Mouse (Mus musculus) Patski (cell line): ENCODE results near the gene Gm20431. TPM values are rescaled to one million over a fixed set of nuclear protein-coding genes. Genes with fewer than 3 reads are reported as not detected.
"Not testable (repeated sequence)": the region's sequence is repeated elsewhere in the genome, so short reads cannot be mapped to it uniquely, and the experiment has no call there.

Experiments used
- ATAC-seq: fragments of 100-300 bp; one replicate; pipeline ENCODE4 v1.8.0; 2021
- CTCF ChIA-PET: fragments of 350-600 bp; sonication (Branson Sonifier 250); formaldehyde crosslinking; loops from one replicate; lab custom pipeline; 2022; ENCODE audit warnings: inconsistent platforms; lab: Charles Lee
- POLR2A ChIA-PET: fragments of 350-600 bp; sonication (Branson Sonifier 250); formaldehyde crosslinking; loops from one replicate; lab custom pipeline; 2022; ENCODE audit warnings: antibody characterized with exemption, inconsistent platforms; lab: Charles Lee
- DNase-seq: peaks from one replicate; pipeline ENCODE4 v3.0.0-alpha.2; 2011; ENCODE audit warnings: low read depth, low spot score
- H3K27me3 ChIP-seq: fragments of 371-371 bp; one replicate; pipeline ENCODE4 v1.5.1; 2021
- CTCF ChIP-seq: fragments of 100-300 bp; IDR thresholded peaks from one replicate; pipeline ENCODE4 v1.5.1; 2021
- in situ Hi-C: fragments of 300-500 bp; cut with MboI; formaldehyde crosslinking; loops from 3 replicates; pipeline ENCODE4 v1.11.1; 2018; ENCODE audit warnings: low pct_unique_long_range_greater_than_20kb, mixed read lengths
- polyA plus RNA-seq: library from polyadenylated mRNA; unstranded; gene quantifications from one replicate; pipeline ENCODE4 v1.2.3, GENCODE M21; 2021

The Gm20431 gene
- polyA plus RNA-seq, 1 experiment from 2014 or later: 0.95 TPM

DNA sequence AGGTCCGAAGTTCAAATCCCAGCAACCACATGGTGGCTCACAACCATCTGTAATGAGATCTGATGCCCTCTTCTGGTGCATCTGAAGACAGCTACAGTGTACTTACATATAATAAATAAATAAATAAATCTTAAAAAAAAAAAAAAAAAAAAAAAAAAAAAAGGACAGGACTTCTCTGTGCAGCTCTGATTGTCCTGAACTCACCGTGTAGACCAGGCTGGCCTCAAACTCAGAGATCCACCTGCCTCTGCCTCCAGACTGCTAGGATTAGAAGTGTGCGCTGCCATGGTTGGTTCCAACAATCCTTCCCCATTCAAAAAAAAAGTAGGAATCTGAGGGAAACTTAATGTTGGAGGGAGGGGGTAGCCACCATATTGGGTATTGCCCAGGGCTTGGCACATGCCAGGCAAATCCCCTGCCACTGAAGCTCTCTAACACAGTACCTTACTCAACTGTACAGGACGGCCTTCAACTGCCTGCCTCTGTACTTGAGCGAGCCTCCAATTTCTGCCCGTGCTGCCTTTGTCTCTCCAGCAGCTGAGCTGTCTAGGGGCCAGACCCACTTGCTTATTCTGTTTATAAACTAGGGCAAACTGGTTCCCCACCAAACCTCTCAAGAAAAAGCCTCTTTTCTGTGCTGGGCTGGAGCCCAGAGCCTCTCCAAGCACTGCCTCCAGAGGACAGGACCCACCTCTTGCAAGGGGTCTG, 36.8 kb downstream of the Gm20431 start:
- ATAC-seq: no peak
- in situ Hi-C loops: no loop called here
- H3K27me3 ChIP-seq: no peaks in the 10 kb centered on the region
- ChIA-PET POLR2A (interaction anchor here (0.6 to 0.7 kb wide), 2 partner anchors 17 to 263 kb away, joined by 3 to 7 read pairs; no protein-coding TSS in a partner anchor), CTCF (no interaction called here)
- no peak for TF ChIP-seq CTCF
- DNase-seq: no peak

DNA sequence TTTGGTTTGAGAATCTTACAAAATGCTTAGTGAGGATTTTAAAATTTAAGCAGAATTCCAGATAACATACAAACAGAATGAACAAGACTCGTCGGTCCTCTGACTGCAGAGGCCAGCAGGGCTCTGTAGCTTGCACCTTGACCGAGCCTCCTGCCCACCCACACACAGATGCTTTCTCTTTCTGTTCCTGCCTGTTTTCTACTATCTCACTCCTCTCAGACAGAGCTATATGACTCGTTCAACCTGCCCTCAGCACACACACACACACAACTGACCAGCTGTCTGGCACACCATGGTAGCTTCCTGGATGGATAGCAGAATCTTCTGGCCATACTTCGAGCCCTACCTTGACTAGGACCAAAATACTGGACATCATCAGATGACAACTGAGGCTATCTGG, 38.3 kb downstream of the Gm20431 start:
- ChIA-PET POLR2A (no interaction called here), CTCF (no interaction called here)
- ATAC-seq (no peak), DNase-seq (no peak)
- TF ChIP-seq CTCF: no peak
- in situ Hi-C loops: no loop called here
- no peaks in the 10 kb centered on the region for H3K27me3 ChIP-seq

DNA sequence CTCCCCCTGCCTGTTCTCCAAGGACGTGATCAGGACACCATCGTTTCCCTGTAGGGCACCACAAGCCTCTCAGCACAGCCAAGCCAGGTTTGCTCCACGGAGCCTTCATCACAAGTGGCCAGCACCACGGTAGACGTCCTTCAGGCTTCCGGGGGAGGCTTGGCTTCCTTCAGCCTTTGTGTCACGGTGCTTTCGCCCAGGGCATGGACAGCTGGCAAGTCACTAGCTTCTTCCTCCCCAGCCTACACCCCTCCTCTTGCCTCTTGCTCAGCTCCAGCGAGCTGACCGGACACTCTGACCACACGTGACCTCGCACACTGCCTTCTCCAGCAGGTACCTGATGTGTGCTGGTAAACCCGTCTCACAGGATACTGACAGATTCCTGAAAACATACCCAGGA, 38.9 kb downstream of the Gm20431 start:
- POLR2A ChIA-PET: no interaction called here
- in situ Hi-C loops: no loop called here
- ATAC-seq (no peak), DNase-seq (no peak)
- no peak for TF ChIP-seq CTCF
- H3K27me3 ChIP-seq: no peaks in the 10 kb centered on the region
- CTCF ChIA-PET: interaction anchor here (1.1 to 1.4 kb wide), 2 partner anchors 17 to 60 kb away, joined by 3 read pairs; no protein-coding TSS in a partner anchor

DNA sequence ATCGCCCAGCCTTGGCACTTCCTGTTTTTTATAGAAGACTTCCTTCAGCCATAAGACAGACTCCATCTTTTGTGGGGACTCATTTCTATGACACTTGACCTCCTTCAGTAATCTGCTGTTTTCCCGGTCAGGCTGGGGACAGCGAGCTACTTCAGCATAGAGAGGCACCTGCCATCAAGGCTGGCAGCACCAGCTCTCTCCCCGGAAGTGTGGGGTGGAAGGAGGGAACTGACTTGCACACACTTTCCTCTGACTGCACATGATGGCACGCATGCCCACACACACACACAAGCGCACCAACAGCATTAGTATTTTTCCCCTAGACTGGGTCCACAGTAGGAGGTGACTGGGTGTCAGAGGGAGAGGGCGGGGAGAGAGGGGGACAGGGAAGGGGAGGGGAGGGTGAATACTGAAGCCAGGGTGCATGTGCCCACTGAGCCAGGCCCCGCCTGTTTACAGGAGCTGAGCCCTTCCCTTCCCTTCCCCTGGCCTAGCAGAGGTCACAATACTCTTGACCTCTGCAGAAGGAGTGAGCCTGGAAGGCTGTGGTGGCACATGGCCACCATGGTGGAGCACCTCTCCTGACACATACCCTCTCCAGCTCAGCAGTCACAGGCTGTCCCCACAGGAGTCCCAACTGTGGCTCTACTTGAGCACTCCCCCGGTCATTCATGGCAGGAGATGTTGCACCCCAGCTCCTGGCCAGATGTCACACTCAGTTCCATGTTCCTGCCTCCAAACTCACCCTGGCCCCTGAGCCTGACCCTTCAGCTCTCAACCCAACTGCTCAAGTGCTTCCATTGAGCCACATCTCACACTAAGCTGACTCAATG, 39.8 kb downstream of the Gm20431 start:
- in situ Hi-C loops: no loop called here

DNA sequence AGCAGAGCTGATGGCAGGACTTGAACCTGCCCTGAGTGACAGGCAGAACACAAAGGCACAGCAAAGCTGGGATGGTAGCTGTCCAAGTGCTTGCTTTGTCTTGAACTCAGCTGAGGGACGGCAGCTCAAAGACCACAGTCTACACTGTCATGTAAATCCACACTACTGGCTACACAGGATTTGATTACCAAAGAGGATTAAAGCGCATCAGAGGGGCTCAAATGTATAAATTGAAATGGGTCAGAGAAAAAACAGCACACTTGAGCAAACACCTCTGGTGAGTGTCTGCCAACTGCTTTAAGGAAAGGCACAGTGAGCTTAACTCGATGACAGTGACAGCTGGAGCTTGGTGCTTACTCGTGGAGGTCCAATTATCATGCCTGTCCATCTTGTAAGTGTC, 43.8 kb downstream of the Gm20431 start:
- H3K27me3 ChIP-seq: no peaks in the 10 kb centered on the region
- ATAC-seq (no peak), DNase-seq (no peak)
- CTCF ChIA-PET: interaction anchor here (1.5 to 2.0 kb wide), 4 partner anchors 12 to 278 kb away, joined by 3 to 5 read pairs (median 5); no protein-coding TSS in a partner anchor
- no peak for TF ChIP-seq CTCF
- in situ Hi-C loops: no loop called here
- POLR2A ChIA-PET: interaction anchor here (1.0 kb wide), 1 partner anchor 15 kb away, joined by 3 read pairs; the partner anchor contains the start of gene Ube2v1

More for the DNA sequence above, 39.8 kb downstream of the Gm20431 start:
- ATAC-seq: no peak
- H3K27me3 ChIP-seq: no peaks in the 10 kb centered on the region
- TF ChIP-seq CTCF: no peak
- POLR2A ChIA-PET: no interaction called here
- CTCF ChIA-PET: interaction anchor here (1.1 to 1.4 kb wide), 2 partner anchors 16 to 59 kb away, joined by 3 read pairs; no protein-coding TSS in a partner anchor
- no peak for DNase-seq

DNA sequence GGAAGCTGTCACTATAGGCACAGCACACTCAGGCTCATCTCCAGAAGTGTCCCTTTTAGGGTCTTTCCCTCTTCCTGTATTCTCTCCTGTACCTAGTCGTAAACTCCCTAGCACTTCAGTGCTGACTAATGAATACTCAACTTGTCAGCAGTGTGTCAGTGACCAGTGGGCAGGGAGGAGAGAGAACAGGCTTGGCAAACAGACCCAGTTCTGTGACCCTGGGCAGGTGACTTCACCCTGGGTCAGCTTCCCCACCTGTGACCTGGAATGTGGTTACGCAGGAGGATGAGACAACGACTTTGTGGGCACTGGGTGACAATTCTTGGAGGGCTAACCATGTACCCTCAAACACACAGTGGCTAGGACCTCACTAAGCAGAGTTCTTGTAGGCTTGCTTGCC, 44.3 kb downstream of the Gm20431 start:
- no peaks in the 10 kb centered on the region for H3K27me3 ChIP-seq
- ChIA-PET POLR2A (interaction anchor here (1.0 kb wide), 1 partner anchor 15 kb away, joined by 3 read pairs; the partner anchor contains the start of gene Ube2v1), CTCF (interaction anchor here (1.5 to 2.0 kb wide), 4 partner anchors 12 to 278 kb away, joined by 3 to 5 read pairs (median 5); no protein-coding TSS in a partner anchor)
- TF ChIP-seq CTCF: no peak
- no peak for ATAC-seq
- DNase-seq: no peak
- in situ Hi-C loops: no loop called here

DNA sequence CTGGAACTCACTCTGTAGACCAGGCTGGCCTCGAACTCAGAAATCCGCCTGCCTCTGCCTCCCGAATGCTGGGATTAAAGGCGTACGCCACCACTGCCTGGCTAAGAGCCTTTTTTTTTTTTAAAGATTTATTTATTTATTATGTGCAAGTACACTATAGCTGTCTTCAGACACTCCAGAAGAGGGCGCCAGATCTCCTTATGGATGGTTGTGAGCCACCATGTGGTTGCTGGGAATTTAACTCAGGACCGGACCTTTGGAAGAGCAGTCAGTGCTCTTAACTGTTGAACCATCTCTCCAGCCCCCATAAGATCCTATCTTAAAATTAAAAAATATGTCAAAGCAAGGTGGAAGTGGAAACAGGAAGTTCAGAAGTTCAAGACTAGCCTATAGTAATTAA, 48.0 kb downstream of the Gm20431 start:
- in situ Hi-C loops, H3K27me3 ChIP-seq, DNase-seq, ATAC-seq, POLR2A ChIA-PET: not testable (repeated sequence)
- CTCF ChIA-PET: interaction anchor here (1.1 kb wide), 1 partner anchor 81 kb away, joined by 4 read pairs; no protein-coding TSS in a partner anchor

DNA sequence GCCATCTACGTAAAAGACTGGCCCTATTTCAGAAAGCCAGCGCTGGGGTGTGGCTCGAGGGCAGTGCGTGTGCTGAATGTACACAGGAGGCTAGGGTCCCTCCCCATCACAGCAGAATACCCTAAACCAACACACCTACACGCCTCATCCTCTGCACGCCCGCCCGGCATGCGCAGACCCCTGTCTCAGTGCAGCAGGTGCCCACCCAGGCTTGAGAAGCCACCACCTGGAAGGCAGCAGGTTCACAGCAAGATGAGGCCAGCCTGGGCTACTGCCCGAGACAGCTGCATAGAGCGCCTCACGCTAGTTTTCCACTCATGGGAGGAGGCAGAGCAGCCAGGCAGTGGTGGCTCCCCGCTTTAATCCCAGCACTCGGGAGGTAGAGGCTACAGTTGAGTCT, 49.2 kb downstream of the Gm20431 start:
- in situ Hi-C loops: no loop called here
- DNase-seq (no peak), ATAC-seq (no peak)
- POLR2A ChIA-PET: no interaction called here
- H3K27me3 ChIP-seq: no peaks in the 10 kb centered on the region
- CTCF ChIA-PET: no interaction called here
- no peak for TF ChIP-seq CTCF

DNA sequence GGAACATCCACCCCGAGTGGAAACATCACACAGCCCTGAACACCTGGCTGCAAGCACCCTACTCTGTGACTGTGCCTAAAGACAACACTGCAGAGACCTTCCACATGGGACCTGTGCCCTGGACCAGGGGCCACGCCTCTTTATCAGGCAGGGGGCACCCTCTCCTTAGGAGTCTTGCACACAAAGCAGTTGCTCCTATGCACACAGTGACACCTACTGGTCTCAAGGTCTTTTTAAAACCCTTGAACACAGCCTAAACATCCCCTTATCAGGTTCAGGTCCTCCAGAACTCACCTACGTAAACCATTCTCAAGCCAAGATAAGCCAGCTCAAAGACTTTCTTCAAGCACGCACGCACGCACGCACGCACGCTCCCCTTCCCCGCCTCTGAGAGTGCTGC, 50.0 kb downstream of the Gm20431 start:
- TF ChIP-seq CTCF: no peak
- in situ Hi-C loops: no loop called here
- DNase-seq (no peak), ATAC-seq (no peak)
- POLR2A ChIA-PET: no interaction called here
- CTCF ChIA-PET: no interaction called here
- H3K27me3 ChIP-seq: no peaks in the 10 kb centered on the region

DNA sequence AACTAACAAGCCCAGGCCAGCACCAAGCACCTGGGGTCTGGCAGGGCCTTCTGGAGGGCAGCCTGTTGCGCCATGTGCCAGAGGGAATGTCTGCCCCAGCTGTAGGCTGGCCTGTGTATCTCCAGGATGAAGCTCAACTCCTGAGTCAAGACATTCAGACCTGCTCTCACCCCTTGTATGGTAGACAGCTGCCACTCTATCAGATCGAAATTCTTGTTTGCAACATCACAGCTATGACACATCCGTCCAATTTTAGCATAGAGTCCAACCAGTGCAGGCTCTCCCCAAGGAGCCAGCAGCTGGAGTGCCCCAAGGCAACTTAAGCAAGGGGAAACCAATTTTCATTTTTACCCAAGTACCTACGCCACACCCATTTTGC, 54.6 kb downstream of the Gm20431 start:
- in situ Hi-C loops: no loop called here
- CTCF ChIA-PET: interaction anchor here (7.1 kb wide), 1 partner anchor 72 kb away, joined by 105 read pairs; the partner anchor contains the start of gene Snai1
- DNase-seq: no peak
- ATAC-seq: no peak
- POLR2A ChIA-PET: interaction anchor here (1.0 kb wide), 2 partner anchors 12 to 13 kb away, joined by 3 read pairs; no protein-coding TSS in a partner anchor
- H3K27me3 ChIP-seq: no peaks in the 10 kb centered on the region
- TF ChIP-seq CTCF: no peak
